Mouse (Mus musculus): Measurements from ENCODE around the gene Casq1.

DNA sequence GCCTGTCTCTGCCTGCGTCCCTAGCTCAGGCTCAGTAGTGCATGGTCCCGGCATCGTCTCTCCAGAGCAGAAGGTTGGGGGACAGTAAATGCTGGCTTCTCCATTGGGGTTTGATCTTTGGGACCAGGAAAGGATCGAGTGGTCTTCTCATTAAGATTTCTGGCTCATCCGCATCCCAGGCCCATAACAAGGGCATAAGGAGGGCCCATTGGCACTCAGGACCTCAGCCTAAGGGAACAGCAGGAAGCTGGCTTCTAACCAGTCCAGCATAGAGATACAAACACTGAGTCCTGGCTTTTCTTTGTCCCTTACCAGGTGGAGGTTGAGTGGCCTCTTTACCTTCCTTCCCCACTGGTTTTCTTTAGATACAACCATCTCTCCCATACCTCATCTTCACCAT lies 21.8 kb downstream of the Casq1 start:
- TF ChIP-seq POLR2A (IDR thresholded peaks at IDR 0.05; ENCODE audit: extremely low read depth, insufficient read depth, low read length) = no peak
- no peak for TF ChIP-seq CTCF (IDR thresholded peaks at IDR 0.05; ENCODE audit: extremely low read depth, insufficient read depth, low read length)
